Mouse (Mus musculus): ENCODE measurements around the gene Lpcat2. TPM values are rescaled to one million over a fixed set of nuclear protein-coding genes. Genes with fewer than 3 reads are reported as not detected.

The Lpcat2 gene
- polyA plus RNA-seq, 1 experiment = 10.6 TPM

- no peak for DNase-seq
- TF ChIP-seq POLR2A (IDR thresholded peaks at IDR 0.05; ENCODE audit: borderline replicate concordance, insufficient read depth, low read length) (no peak), CTCF (IDR thresholded peaks at IDR 0.05; ENCODE audit: borderline replicate concordance, insufficient read depth, low read depth, low read length) (no peak)
Observed at GRCm38 (mm10) chr8:92961088-92961487, 105.9 kb downstream of the Lpcat2 start.

GRCm38 (mm10) chr8:92964556-92964955 is 109.4 kb downstream of the Lpcat2 start:
- no peaks in the 10 kb centered on the region; the same call in 1 of the 2 replicates for H3K4me1 ChIP-seq (ENCODE audit: control insufficient read depth, insufficient read depth, low read length)
- peaks cover 2% of the 10 kb centered on the region; the same call in 1 of the 2 replicates for H3K27me3 ChIP-seq (ENCODE audit: control insufficient read depth, insufficient read depth, low read length)
- DNase-seq = no peak
- H3K4me3 ChIP-seq (replicated peaks; ENCODE audit: insufficient read depth, low read depth, low read length) = no peak overlapping the region
- no peak for TF ChIP-seq CTCF (IDR thresholded peaks at IDR 0.05; ENCODE audit: borderline replicate concordance, insufficient read depth, low read depth, low read length)
- no peak for TF ChIP-seq POLR2A (IDR thresholded peaks at IDR 0.05; ENCODE audit: borderline replicate concordance, insufficient read depth, low read length)
- no peak overlapping the region for H3K27ac ChIP-seq (ENCODE audit: insufficient read depth, low read length)
- 44% methylated on average over 2 of the region's 2 CpGs for WGBS

More at GRCm38 (mm10) chr8:92961088-92961487, 105.9 kb downstream of the Lpcat2 start:
- H3K27me3 ChIP-seq (ENCODE audit: control insufficient read depth, insufficient read depth, low read length) = peaks cover 2% of the 10 kb centered on the region; the same call in 1 of the 2 replicates
- WGBS = 2% methylated on average over 25 of the region's 25 CpGs
- H3K27ac ChIP-seq (ENCODE audit: insufficient read depth, low read length) = no peak overlapping the region
- no peak overlapping the region for H3K4me3 ChIP-seq (replicated peaks; ENCODE audit: insufficient read depth, low read depth, low read length)
- no peaks in the 10 kb centered on the region; the same call in 1 of the 2 replicates for H3K4me1 ChIP-seq (ENCODE audit: control insufficient read depth, insufficient read depth, low read length)

Other genes starting within 250 kb of the Lpcat2 start
- 0.30 and 0.41 TPM in 2 replicates for gene Irx6, start 181.1 kb upstream of the Lpcat2 start, polyA plus RNA-seq (2012; rRNA removed)
- 2.8 TPM in 2 replicates for gene Mmp2, start 28.0 kb upstream of the Lpcat2 start, polyA plus RNA-seq (2012; rRNA removed)
- 0.39 and 0.46 TPM in 2 replicates for gene Capns2, start 46.1 kb downstream of the Lpcat2 start, polyA plus RNA-seq (2012; rRNA removed)
- gene Slc6a2, start 104.7 kb downstream of the Lpcat2 start, polyA plus RNA-seq (2012; rRNA removed) = 2.0 and 3.0 TPM in 2 replicates
- not detected in 2 replicates for gene Ces1a, start 192.9 kb downstream of the Lpcat2 start, polyA plus RNA-seq (2012; rRNA removed)
- not detected in 2 replicates for gene Ces1b, start 224.7 kb downstream of the Lpcat2 start, polyA plus RNA-seq (2012; rRNA removed)

All from cerebellum, adult 2 months (tissue).